Mouse (Mus musculus) kidney, postnatal 36 days (tissue): ENCODE measurements at regions not wholly inside any gene's neighbourhood (a gene's known extent, or its start where the extent isn't known, plus 50 kb on each side); places are given as distances from the start of the nearest gene placed in this dataset.

Experiments used
- DNase-seq, 2 experiments: peaks; one replicate each; pipeline ENCODE4 v3.0.0; 2021 to 2022; ENCODE audit warnings: mixed read lengths in 2 of 2

DNA sequence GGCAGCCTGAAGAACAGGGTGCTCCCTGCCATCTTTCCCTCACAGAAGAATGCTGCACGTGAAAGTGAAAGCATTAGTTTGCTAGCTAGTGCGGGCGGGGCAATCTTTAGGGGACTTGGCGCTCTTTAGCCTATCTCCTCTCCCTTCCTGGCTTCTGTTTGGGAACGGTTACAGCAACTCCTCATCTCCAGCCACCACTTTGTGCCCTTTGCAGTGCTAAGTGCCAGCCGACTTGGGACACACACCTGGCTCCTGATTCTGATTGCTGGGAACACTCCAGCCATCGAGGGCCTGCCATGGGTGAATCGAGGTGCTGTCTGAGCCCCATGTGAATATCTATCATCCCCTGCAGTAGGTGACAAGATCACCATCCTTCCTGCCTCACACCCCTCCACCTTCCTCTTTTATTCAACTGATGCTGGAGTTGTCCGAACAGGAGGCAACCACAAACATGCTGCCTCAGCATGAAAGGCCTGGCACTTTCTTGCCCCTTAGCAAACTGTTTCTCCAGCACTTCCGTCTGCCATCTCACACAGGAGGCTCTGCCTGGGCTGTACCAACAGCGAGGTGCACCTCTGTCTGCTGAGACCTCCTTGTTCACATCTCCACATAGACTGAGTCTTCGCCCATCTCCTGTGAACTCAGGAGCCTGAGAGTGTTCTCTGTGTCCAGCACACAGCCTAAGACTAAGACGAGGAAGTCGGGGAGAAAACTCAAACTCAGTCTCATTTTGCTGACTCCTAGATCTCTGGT lies 66.2 kb upstream of the Glrp1 start:
- peak in 1 of 2 experiments; percentile 52 for DNase-seq

DNA sequence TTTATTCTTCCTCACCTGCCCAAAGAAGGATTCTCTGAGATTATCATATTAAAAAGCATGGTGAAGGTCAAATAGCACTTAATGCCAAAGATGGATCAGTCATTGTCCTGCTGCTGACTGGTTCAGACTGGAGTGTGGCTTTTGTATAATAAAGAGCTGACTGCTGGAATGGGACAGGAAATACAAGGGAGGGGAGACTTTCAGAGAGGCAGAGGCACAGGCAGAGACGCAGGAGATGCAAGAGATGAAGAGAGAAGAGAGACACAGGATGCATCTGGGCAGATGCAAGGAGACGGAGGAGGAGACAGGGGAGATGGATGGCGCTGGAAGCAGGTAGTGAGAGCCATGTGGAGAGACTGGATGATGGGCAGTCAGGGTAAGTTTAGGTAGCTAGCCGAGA lies 65.4 kb upstream of the Glrp1 start:
- DNase-seq, result no peak

DNA sequence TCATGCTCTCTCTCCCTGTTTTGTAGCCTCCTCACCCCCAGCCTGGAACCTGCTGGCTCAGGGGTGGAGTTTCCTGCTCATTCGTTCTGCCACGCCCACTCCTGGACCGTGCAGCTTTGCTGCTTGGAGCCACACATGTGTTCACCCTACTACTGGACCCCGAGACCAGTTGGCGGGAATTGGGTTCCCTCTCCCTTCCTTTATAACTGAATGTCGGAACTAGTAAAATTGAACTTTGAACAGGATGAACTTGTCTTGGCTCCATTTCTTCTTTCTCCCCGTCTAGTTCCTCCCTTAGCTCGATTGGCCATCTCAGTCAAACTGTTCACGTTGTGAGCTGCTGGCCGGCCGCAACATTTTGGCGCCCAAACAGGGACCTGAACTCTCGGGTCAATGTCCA lies 62.3 kb upstream of the Glrp1 start:
- peak in 1 of 2 experiments; percentile 26 for DNase-seq

GRCm38 (mm10) chr1:88568447-88569053 lies 58.7 kb upstream of the Glrp1 start:
- no peak for DNase-seq

DNA sequence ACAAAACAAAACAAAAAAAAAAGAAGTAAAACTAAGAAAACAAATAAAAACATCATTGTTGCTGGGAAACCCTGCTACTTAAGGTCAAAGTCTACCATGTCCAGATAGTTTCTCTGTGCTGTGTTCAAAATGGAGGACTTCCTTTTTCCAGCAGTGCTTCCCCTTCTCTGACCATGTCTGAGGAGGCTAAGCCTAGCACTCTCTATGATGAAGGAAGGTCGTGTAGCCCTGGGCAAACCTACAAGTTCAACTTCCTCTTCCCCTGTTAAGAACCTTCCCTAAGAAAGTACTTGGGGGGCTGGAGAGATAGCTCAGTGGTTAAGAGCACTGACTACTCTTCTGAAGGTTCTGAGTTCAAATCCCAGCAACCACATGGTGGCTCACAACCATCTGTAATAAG lies 57.3 kb upstream of the Glrp1 start:
- DNase-seq, result no peak

GRCm38 (mm10) chr1:88566426-88566825 lies 56.6 kb upstream of the Glrp1 start:
- no peak for DNase-seq

DNA sequence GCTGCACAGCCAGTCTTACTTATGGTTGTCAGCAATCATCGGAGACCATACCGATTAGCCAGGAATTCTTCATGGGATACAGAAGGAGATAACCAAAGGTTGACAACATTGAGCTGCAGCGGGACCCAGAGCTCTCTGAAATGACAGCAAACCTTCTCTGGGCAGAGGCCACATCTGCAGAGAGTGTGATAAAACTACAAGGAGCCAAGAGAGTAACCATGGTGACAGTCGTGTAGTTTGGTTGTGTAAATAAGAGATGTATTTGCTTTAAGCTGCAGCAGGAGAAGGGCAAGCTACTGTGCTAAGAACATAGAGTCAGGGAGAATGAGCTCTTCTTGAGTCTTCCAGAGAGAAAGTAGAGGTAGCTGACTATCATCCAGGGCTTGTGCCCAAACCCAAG lies 55.0 kb upstream of the Glrp1 start:
- no peak for DNase-seq

DNA sequence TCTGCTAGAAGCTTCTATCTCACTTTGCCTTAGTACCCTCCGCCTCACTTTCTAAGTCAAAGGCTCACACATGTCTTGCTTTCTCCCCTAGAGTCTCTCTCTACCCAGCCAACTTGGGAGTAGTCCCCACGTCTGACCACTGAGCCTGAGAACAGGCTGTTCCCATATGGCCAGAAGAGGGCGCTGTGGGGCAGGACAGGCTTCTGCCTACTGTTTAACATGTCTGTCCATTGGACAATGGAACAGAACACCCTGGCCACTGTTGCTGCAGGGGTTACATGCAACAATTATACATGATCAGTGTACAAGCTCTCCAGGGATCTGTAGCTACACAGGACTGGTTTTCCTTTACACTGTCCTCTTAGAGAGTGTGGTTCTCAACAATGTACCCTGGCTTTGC lies 52.5 kb upstream of the Glrp1 start:
- peak; percentile 84 to 94 for DNase-seq

GRCm38 (mm10) chr1:88560771-88561170 lies 50.9 kb upstream of the Glrp1 start:
- no peak for DNase-seq
